Mouse (Mus musculus) adrenal gland, postnatal 14 days (tissue): ENCODE measurements around the gene Zfp942. TPM values are rescaled to one million over a fixed set of nuclear protein-coding genes. Genes with fewer than 3 reads are reported as not detected.

Source experiments
- DNase-seq: peaks from one replicate; pipeline ENCODE4 v3.0.0; 2021; ENCODE audit warnings: mixed read lengths
- long read RNA-seq, 2 experiments: library from polyadenylated mRNA; stranded (forward); transcript quantifications; one replicate each; pipeline ENCODE4 v2.0.0; 2021
- total RNA-seq: library from RNA; stranded (reverse); gene quantifications from 2 replicates; pipeline ENCODE4 v1.2.3, GENCODE M21; 2021

Zfp942 gene
- 9.6 and 10.4 TPM in 2 replicates for total RNA-seq
- long read RNA-seq, experiment 1, transcript Zfp942-202 (6 exons, 3,265 nt), result major isoform, 9 of 16 reads
- long read RNA-seq, experiment 1, partial matches to known transcripts, result 1 of 16 reads
- long read RNA-seq, experiment 1, other reads (novel, unspliced or antisense), result 4 of 16 reads
- long read RNA-seq, experiment 2, partial matches to known transcripts, result 0 of 9 reads
- long read RNA-seq, experiment 2, other reads (novel, unspliced or antisense), result 6 of 9 reads

- peak; percentile 84 for DNase-seq
Observed at GRCm38 (mm10) chr17:21962107-21962907, at the start of gene Zfp942, which contains the start of gene Zfp943. Gene Zfp942, minus strand, starts transcription at chr17:21962464. Gene Zfp943, plus strand, starts transcription at chr17:21962552.

- no peak for DNase-seq
Observed at GRCm38 (mm10) chr17:21963302-21963701, 1.0 kb upstream of the Zfp942 start.

DNA sequence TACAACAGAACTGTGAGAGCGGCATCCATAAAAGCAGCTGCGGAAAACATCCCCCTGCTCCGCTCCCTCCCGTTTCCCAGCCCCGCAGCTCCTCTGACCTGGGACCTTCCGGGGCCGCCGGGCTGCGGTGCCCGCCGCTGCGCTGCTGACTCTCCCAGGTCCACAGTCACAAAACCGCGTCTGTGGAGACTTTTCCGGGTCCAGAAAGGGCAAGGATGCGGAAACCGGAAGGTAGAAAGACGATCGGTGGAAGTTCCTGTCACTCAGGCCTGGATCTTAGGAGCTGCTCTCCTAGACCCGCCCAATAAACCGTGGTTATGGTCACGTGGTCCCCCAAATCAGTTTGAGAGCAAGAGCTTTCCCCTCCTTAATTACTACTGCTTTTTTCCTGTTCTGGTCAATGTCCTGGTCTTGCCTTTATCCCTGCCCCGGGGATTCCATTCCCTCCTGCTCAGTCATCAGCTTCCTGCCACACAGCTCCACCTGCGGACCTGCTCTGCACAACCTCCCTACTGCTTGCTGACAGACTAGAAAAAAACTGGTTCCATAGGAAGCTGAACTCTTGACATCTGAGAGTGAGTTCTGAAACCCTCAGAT lies 52.7 kb downstream of the Zfp942 start, which contains the start of gene Zfp995:
Zfp995 (minus strand) TSS at position 471 of the 597 bp plus-strand sequence.
- peak; percentile 85 for DNase-seq

DNA sequence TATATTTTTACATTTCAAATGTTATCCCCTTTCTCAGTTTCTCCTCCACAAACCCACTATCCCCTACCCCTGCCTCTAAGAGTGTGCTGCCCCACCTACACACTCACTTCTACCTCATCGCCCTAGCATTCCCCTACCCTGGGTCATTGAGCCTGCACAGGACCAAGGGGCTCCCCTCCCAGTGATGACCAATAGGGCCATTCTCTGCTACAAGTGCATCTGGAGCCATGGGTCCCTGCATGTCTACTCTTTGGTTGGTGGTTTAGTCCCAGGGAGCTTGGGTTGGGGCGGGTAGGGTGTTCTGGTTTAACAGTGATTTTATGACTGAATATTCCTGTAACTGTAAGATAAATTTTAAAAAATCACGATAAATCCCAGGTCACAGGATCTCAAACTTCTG lies 53.2 kb downstream of the Zfp942 start:
- DNase-seq, result no peak

Other genes starting within 250 kb of the Zfp942 start
- gene Zfp229, start 231.7 kb downstream of the Zfp942 start, total RNA-seq, result 9.9 and 12.9 TPM in 2 replicates
- gene Zfp820, start 116.7 kb downstream of the Zfp942 start, total RNA-seq, result 2.2 and 3.1 TPM in 2 replicates
- gene Zfp995, start 52.5 kb downstream of the Zfp942 start, total RNA-seq, result 3.2 and 6.5 TPM in 2 replicates
- gene Zfp943, start 88 bp upstream of the Zfp942 start, total RNA-seq, result 14.2 and 16.4 TPM in 2 replicates
- gene Zfp947, start 203.7 kb upstream of the Zfp942 start, total RNA-seq, result 1.5 and 1.6 TPM in 2 replicates